Comparison of ENCODE assay signal across 8 mouse cellular contexts in the genomic region with DNA sequence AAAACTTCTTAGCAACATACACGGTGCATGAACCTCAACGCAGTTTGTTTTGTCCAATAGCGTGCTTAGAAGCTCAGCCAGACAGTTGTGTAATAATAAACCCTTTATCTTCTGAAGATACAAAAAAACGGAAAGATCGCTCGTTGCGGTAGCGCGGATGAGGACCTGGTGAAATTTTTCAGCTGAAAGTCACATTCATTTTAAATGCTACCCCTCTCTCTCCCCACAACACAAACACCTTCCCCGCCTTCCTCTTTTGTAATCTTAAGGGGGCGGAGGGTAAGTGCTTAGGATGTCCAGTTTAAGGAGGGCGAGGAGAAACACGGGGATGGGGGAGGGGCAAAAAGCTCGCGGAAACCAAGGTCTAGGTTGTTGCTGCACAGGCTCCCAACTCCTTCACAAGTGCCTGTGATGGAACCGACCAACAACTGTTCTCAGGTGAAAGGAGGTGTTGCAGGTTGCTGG. TPM values are rescaled to one million over a fixed set of nuclear protein-coding genes. Genes with fewer than 3 reads are reported as not detected.
DNase-seq lines count a peak whose midpoint lies in the region; ATAC-seq and TF ChIP-seq lines count a peak whose summit lies in the region.

No protein-coding gene starts in this region.

- no peak for TF ChIP-seq POLR2A in thymus, adult 2 months (IDR thresholded peaks at IDR 0.05; ENCODE audit: control insufficient read depth, extremely low read depth, insufficient read depth, low read length, poor library complexity)

- DNase-seq in thymus, adult 2 months = peak; percentile 55
- no peak for DNase-seq in thymus, postnatal 25 days
- DNase-seq in embryo, embryonic 10.5 days (ENCODE audit: low spot score) = peak; percentile 80
- peak; percentile 76 for DNase-seq in kidney, postnatal 10 days
- DNase-seq in lung, adult 18-20 months = peak; percentile 71 to 74
- DNase-seq in retina, embryonic 14.5 days (ENCODE audit: low spot score) = no peak

- H3K4me2 ChIP-seq in heart, embryonic 12.5 days = peak overlapping the region; percentile 73
- H3K4me2 ChIP-seq in neural tube, embryonic 14.5 days (ENCODE audit: low read depth, low read length) = peak overlapping the region; percentile 85

- peak overlapping the region; percentile 93 for H3K9ac ChIP-seq in heart, embryonic 12.5 days
- peak overlapping the region; percentile 97 for H3K9ac ChIP-seq in neural tube, embryonic 14.5 days (replicated peaks; ENCODE audit: low read depth, low read length)

- peak overlapping the region; percentile 85 for H3K4me3 ChIP-seq in thymus, adult 2 months (ENCODE audit: control insufficient read depth, insufficient read depth, low read length)
- peak overlapping the region; percentile 83 for H3K4me3 ChIP-seq in heart, embryonic 12.5 days
- peak overlapping the region; percentile 89 for H3K4me3 ChIP-seq in neural tube, embryonic 14.5 days (ENCODE audit: low read depth, low read length)

- peak; percentile 30; the same call in 1 of the 2 replicates for ATAC-seq in heart, embryonic 12.5 days (ENCODE audit: insufficient number of reproducible peaks, low FRiP score)
- ATAC-seq in neural tube, embryonic 14.5 days (ENCODE audit: low read depth) = peak; percentile 7; the same call in 1 of the 2 replicates

- no peak overlapping the region for H3K27ac ChIP-seq in thymus, adult 2 months (ENCODE audit: control insufficient read depth, insufficient read depth, low read length)
- H3K27ac ChIP-seq in heart, embryonic 12.5 days (ENCODE audit: poor library complexity, severe bottlenecking) = peak overlapping the region; percentile 96
- H3K27ac ChIP-seq in neural tube, embryonic 14.5 days (ENCODE audit: low read depth, low read length) = peak overlapping the region; percentile 95

- peaks cover 30% of the 10 kb centered on the region for H3K4me1 ChIP-seq in thymus, adult 2 months (replicated peaks; ENCODE audit: control insufficient read depth, insufficient read depth, low read length)
- peaks cover 31% of the 10 kb centered on the region for H3K4me1 ChIP-seq in heart, embryonic 12.5 days (replicated peaks)
- H3K4me1 ChIP-seq in neural tube, embryonic 14.5 days (ENCODE audit: control insufficient read depth, insufficient read depth, low read length) = peaks cover 10% of the 10 kb centered on the region

- H3K9me3 ChIP-seq in heart, embryonic 12.5 days (replicated peaks) = no peaks in the 10 kb centered on the region
- no peaks in the 10 kb centered on the region for H3K9me3 ChIP-seq in neural tube, embryonic 14.5 days (ENCODE audit: control insufficient read depth, low read length)

- H3K27me3 ChIP-seq in thymus, adult 2 months (ENCODE audit: control insufficient read depth, insufficient read depth, low read length) = no peaks in the 10 kb centered on the region
- no peaks in the 10 kb centered on the region for H3K27me3 ChIP-seq in heart, embryonic 12.5 days (replicated peaks)
- no peaks in the 10 kb centered on the region for H3K27me3 ChIP-seq in neural tube, embryonic 14.5 days (ENCODE audit: control insufficient read depth, insufficient read depth, low read length)

- TF ChIP-seq CTCF in thymus, adult 2 months (IDR thresholded peaks at IDR 0.05; ENCODE audit: borderline replicate concordance, control insufficient read depth, extremely low read depth, insufficient read depth, low read length, poor library complexity) = no peak; the same call in 1 of the 2 replicates

- 2% methylated on average over 16 of the region's 16 CpGs for WGBS in thymus, adult 2 months
- WGBS in heart, embryonic 12.5 days = under 1% methylated on average over 16 of the region's 16 CpGs
- WGBS in neural tube, embryonic 14.5 days = under 1% methylated on average over 16 of the region's 16 CpGs

- no peaks in the 10 kb centered on the region for H3K36me3 ChIP-seq in thymus, adult 2 months (ENCODE audit: control insufficient read depth, insufficient read depth, low read length)
- no peaks in the 10 kb centered on the region for H3K36me3 ChIP-seq in heart, embryonic 12.5 days
- H3K36me3 ChIP-seq in neural tube, embryonic 14.5 days (ENCODE audit: control insufficient read depth, insufficient read depth, low read length) = no peaks in the 10 kb centered on the region

RNA-seq across cellular contexts. Expression of gene Zfp704, which starts 1.4 kb away (rescaled TPM):
- polyA plus RNA-seq in thymus, adult 2 months (2012; rRNA removed) = 7.4 and 8.5 TPM in 2 replicates
- polyA plus RNA-seq in heart, embryonic 12.5 days (2016; fragmentation: Nextera tagmentation; extraction: Ambion mirVana) = 7.2 and 9.5 TPM in 2 replicates
- polyA plus RNA-seq in neural tube, embryonic 14.5 days (2014; fragmentation: Nextera tagmentation; extraction: Ambion mirVana) = 18.6 and 19.2 TPM in 2 replicates

Comparison
In these comparisons a context has a peak if more than half of its experiments do, and no peak if none do; other contexts are left out.
1. DNase-seq: peak in thymus, adult 2 months (single experiment), embryo, embryonic 10.5 days (single experiment), kidney, postnatal 10 days (single experiment) and lung, adult 18-20 months (2 of 2); none in thymus, postnatal 25 days (single experiment) and retina, embryonic 14.5 days (single experiment).
2. Peak in every context shown above with its lines, with median percentiles within 50 percentile points of each other: H3K4me3 ChIP-seq.